In the genomic region with DNA sequence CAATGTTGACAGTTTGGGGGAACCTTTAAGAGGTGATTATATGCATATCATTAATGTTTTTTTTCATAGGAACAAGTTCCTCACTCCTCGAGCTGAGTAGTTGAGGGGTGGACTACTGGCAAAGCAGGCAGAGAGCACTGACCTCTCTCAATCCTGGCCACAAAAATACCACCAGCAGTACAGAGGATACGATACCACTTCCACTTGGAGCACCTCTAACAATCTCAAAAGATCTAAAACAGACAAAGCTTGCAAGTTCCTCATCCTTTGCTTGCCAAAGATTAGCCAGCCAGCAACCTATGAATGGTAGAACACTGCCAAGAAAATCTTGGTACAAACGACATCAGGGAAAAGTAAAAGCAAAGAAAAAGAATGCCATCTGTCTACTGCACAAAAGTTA, we compare ENCODE assay signal across 32 mouse cellular contexts. TPM values are rescaled to one million over a fixed set of nuclear protein-coding genes. Genes with fewer than 3 reads are reported as not detected.
DNase-seq lines count a peak whose midpoint lies in the region; ATAC-seq and TF ChIP-seq lines count a peak whose summit lies in the region.
"Had no signal": no experiment of that assay in that cellular context is flagged by ENCODE, and none has a peak within 500 bp of the region (broad histone marks: within the 10 kb centered on the region; RNA-seq: fewer than 3 reads in every experiment).

No protein-coding gene starts in this region.

- no peak for TF ChIP-seq CTCF in midbrain, postnatal 0 days (IDR thresholded peaks at IDR 0.05)
- TF ChIP-seq CTCF in brain, embryonic 14.5 days (IDR thresholded peaks at IDR 0.05; ENCODE audit: borderline replicate concordance, extremely low read depth, insufficient read depth, insufficient read length) = no peak

- WGBS in forebrain, embryonic 14.5 days = 57% methylated on average over 3 of the region's 3 CpGs
- 81% methylated on average over 3 of the region's 3 CpGs for WGBS in forebrain, embryonic 10.5 days
- 80% methylated on average over 3 of the region's 3 CpGs for WGBS in midbrain, embryonic 11.5 days
- WGBS in midbrain, postnatal 0 days = 71% methylated on average over 3 of the region's 3 CpGs
- 78% methylated on average over 3 of the region's 3 CpGs for WGBS in midbrain, embryonic 14.5 days

- no peak overlapping the region for H3K9ac ChIP-seq in forebrain, embryonic 14.5 days (ENCODE audit: low read length)
- H3K9ac ChIP-seq in midbrain, embryonic 11.5 days (ENCODE audit: low read length) = no peak overlapping the region
- H3K9ac ChIP-seq in midbrain, postnatal 0 days (replicated peaks; ENCODE audit: low read length, poor library complexity, severe bottlenecking) = no peak overlapping the region
- H3K9ac ChIP-seq in midbrain, embryonic 14.5 days (replicated peaks; ENCODE audit: low read length) = no peak overlapping the region
- H3K9ac ChIP-seq: forebrain, embryonic 13.5 days; intestine, embryonic 15.5 days; limb, embryonic 15.5 days; liver, embryonic 13.5 days; midbrain, embryonic 13.5 days; neural tube, embryonic 15.5 days had no signal

- H3K27ac ChIP-seq in forebrain, embryonic 14.5 days (ENCODE audit: low read depth, low read length) = no peak overlapping the region
- H3K27ac ChIP-seq in forebrain, embryonic 10.5 days = no peak overlapping the region
- H3K27ac ChIP-seq in midbrain, embryonic 11.5 days (ENCODE audit: low read depth, low read length) = no peak overlapping the region
- H3K27ac ChIP-seq in midbrain, postnatal 0 days (ENCODE audit: low read depth, low read length) = no peak overlapping the region
- H3K27ac ChIP-seq in midbrain, embryonic 14.5 days (replicated peaks; ENCODE audit: low read depth, low read length) = no peak overlapping the region
- H3K27ac ChIP-seq: forebrain, embryonic 13.5 days; hindbrain, embryonic 10.5 days; intestine, embryonic 15.5 days; kidney, postnatal 0 days; limb, embryonic 10.5 days; limb, embryonic 15.5 days; liver, embryonic 13.5 days; midbrain, embryonic 13.5 days; neural tube, embryonic 15.5 days had no signal

- no peaks in the 10 kb centered on the region for H3K4me1 ChIP-seq in forebrain, embryonic 14.5 days (ENCODE audit: control insufficient read depth, insufficient read depth, low read length)
- H3K4me1 ChIP-seq in forebrain, embryonic 10.5 days = no peaks in the 10 kb centered on the region
- H3K4me1 ChIP-seq in midbrain, embryonic 11.5 days (ENCODE audit: control insufficient read depth, insufficient read depth, low read length) = no peaks in the 10 kb centered on the region
- no peaks in the 10 kb centered on the region for H3K4me1 ChIP-seq in midbrain, postnatal 0 days (ENCODE audit: insufficient read depth, low read length)
- no peaks in the 10 kb centered on the region for H3K4me1 ChIP-seq in midbrain, embryonic 14.5 days (ENCODE audit: control insufficient read depth, insufficient read depth, low read length)
- H3K4me1 ChIP-seq: forebrain, embryonic 13.5 days; hindbrain, embryonic 10.5 days; intestine, embryonic 15.5 days; limb, embryonic 10.5 days; limb, embryonic 15.5 days; liver, embryonic 13.5 days; midbrain, embryonic 13.5 days; neural tube, embryonic 15.5 days had no signal

- ATAC-seq in forebrain, embryonic 14.5 days = no peak
- ATAC-seq in midbrain, embryonic 11.5 days (ENCODE audit: low FRiP score) = no peak
- no peak for ATAC-seq in midbrain, postnatal 0 days (ENCODE audit: low FRiP score)
- ATAC-seq in midbrain, embryonic 14.5 days (ENCODE audit: low FRiP score, low TSS enrichment) = no peak
- ATAC-seq: forebrain, embryonic 13.5 days; hindbrain, embryonic 16.5 days; intestine, embryonic 15.5 days; lung, postnatal 0 days; midbrain, embryonic 13.5 days had no signal

- no peaks in the 10 kb centered on the region for H3K9me3 ChIP-seq in forebrain, embryonic 14.5 days (replicated peaks; ENCODE audit: control insufficient read depth, low read length)
- no peaks in the 10 kb centered on the region for H3K9me3 ChIP-seq in forebrain, embryonic 10.5 days
- no peaks in the 10 kb centered on the region for H3K9me3 ChIP-seq in midbrain, embryonic 11.5 days (ENCODE audit: control insufficient read depth, low read length)
- no peaks in the 10 kb centered on the region for H3K9me3 ChIP-seq in midbrain, postnatal 0 days (ENCODE audit: low read length)
- no peaks in the 10 kb centered on the region for H3K9me3 ChIP-seq in midbrain, embryonic 14.5 days (ENCODE audit: control insufficient read depth, low read length)
- H3K9me3 ChIP-seq: forebrain, embryonic 13.5 days; hindbrain, embryonic 10.5 days; intestine, embryonic 15.5 days; limb, embryonic 10.5 days; limb, embryonic 15.5 days; liver, embryonic 13.5 days; megakaryocyte, embryonic 14.5 days; midbrain, embryonic 13.5 days; neural tube, embryonic 15.5 days had no signal

- H3K4me2 ChIP-seq in forebrain, embryonic 14.5 days (ENCODE audit: low read length) = no peak overlapping the region
- no peak overlapping the region for H3K4me2 ChIP-seq in midbrain, embryonic 11.5 days
- H3K4me2 ChIP-seq in midbrain, postnatal 0 days (ENCODE audit: low read depth, low read length, poor library complexity, severe bottlenecking) = no peak overlapping the region
- H3K4me2 ChIP-seq in midbrain, embryonic 14.5 days (ENCODE audit: low read length) = no peak overlapping the region
- H3K4me2 ChIP-seq: forebrain, embryonic 13.5 days; heart, embryonic 11.5 days; intestine, embryonic 15.5 days; limb, embryonic 15.5 days; liver, embryonic 13.5 days; midbrain, embryonic 13.5 days; neural tube, embryonic 15.5 days had no signal

- H3K4me3 ChIP-seq in forebrain, embryonic 14.5 days (ENCODE audit: low read depth, low read length) = no peak overlapping the region
- no peak overlapping the region for H3K4me3 ChIP-seq in forebrain, embryonic 10.5 days
- H3K4me3 ChIP-seq in midbrain, embryonic 11.5 days (ENCODE audit: low read depth, low read length) = no peak overlapping the region
- H3K4me3 ChIP-seq in midbrain, postnatal 0 days (ENCODE audit: low read depth, low read length) = no peak overlapping the region
- no peak overlapping the region for H3K4me3 ChIP-seq in midbrain, embryonic 14.5 days (replicated peaks; ENCODE audit: low read depth, low read length)
- H3K4me3 ChIP-seq: forebrain, embryonic 13.5 days; hindbrain, embryonic 10.5 days; intestine, embryonic 15.5 days; limb, embryonic 10.5 days; limb, embryonic 15.5 days; liver, embryonic 13.5 days; megakaryocyte, embryonic 14.5 days; midbrain, embryonic 13.5 days; neural tube, embryonic 15.5 days had no signal

- H3K36me3 ChIP-seq in forebrain, embryonic 14.5 days (ENCODE audit: control insufficient read depth, insufficient read depth, low read length) = peaks cover 56% of the 10 kb centered on the region
- H3K36me3 ChIP-seq in forebrain, embryonic 10.5 days (replicated peaks) = peaks cover 95% of the 10 kb centered on the region
- H3K36me3 ChIP-seq in midbrain, embryonic 11.5 days (ENCODE audit: control insufficient read depth, insufficient read depth, low read length) = peaks cover 9% of the 10 kb centered on the region; the same call in 1 of the 2 replicates
- H3K36me3 ChIP-seq in midbrain, postnatal 0 days (ENCODE audit: insufficient read depth, low read length) = peaks cover 23% of the 10 kb centered on the region
- peaks cover 65% of the 10 kb centered on the region for H3K36me3 ChIP-seq in midbrain, embryonic 14.5 days (ENCODE audit: control insufficient read depth, insufficient read depth, low read length)

- DNase-seq in forebrain, embryonic 14.5 days (ENCODE audit: low spot score) = peak; percentile 15
- no peak for DNase-seq in forebrain, embryonic 10.5 days (ENCODE audit: extremely low spot score, low spot score)
- peak; percentile 78 for DNase-seq in midbrain, embryonic 11.5 days (ENCODE audit: low spot score, missing footprints)
- no peak for DNase-seq in midbrain, postnatal 0 days (ENCODE audit: low spot score)
- peak; percentile 13 for DNase-seq in brain, embryonic 14.5 days (ENCODE audit: low read depth)
- peak; percentile 21 for DNase-seq in induced T-regulatory cell, adult 2 months (ENCODE audit: low read depth)
- no peak for DNase-seq in midbrain, embryonic 14.5 days
- DNase-seq in urinary bladder, postnatal 4 days (ENCODE audit: low spot score in 2 of 2) = no peak
- DNase-seq: adrenal gland, postnatal 25 days; cerebellum, adult 11 months; cerebellum, adult 9-11 months; kidney, adult 8-10 months; layer of hippocampus, postnatal 36 days; liver, embryonic 13.5 days; lung, adult 18-20 months; lung, postnatal 4 days; retina, postnatal 1 day; right cerebral cortex, postnatal 14 days; thymus, adult 18-20 months; thymus, postnatal 25 days had no signal

- no peaks in the 10 kb centered on the region for H3K27me3 ChIP-seq in forebrain, embryonic 14.5 days (replicated peaks; ENCODE audit: control insufficient read depth, insufficient read depth, low read length)
- H3K27me3 ChIP-seq in forebrain, embryonic 10.5 days (ENCODE audit: poor library complexity, severe bottlenecking) = no peaks in the 10 kb centered on the region
- no peaks in the 10 kb centered on the region for H3K27me3 ChIP-seq in midbrain, embryonic 11.5 days (ENCODE audit: control insufficient read depth, insufficient read depth, low read length)
- H3K27me3 ChIP-seq in midbrain, postnatal 0 days (ENCODE audit: insufficient read depth, low read length) = no peaks in the 10 kb centered on the region
- no peaks in the 10 kb centered on the region for H3K27me3 ChIP-seq in midbrain, embryonic 14.5 days (ENCODE audit: control insufficient read depth, insufficient read depth, low read length)
- H3K27me3 ChIP-seq: forebrain, embryonic 13.5 days; intestine, embryonic 15.5 days; limb, embryonic 15.5 days; liver, embryonic 13.5 days; megakaryocyte, embryonic 14.5 days; midbrain, embryonic 13.5 days; neural tube, embryonic 15.5 days had no signal

- TF ChIP-seq POLR2A in brain, embryonic 14.5 days (IDR thresholded peaks at IDR 0.05; ENCODE audit: borderline replicate concordance, extremely low read depth, insufficient read depth, insufficient read length, poor library complexity, severe bottlenecking) = no peak

RNA-seq across cellular contexts. Expression of gene Fkbp3, which starts 7.6 kb away (rescaled TPM):
- 443 and 466 TPM in 2 replicates for polyA plus RNA-seq in forebrain, embryonic 14.5 days (2014; fragmentation: Nextera tagmentation; extraction: Ambion mirVana)
- polyA plus RNA-seq in forebrain, embryonic 10.5 days (2016; fragmentation: Nextera tagmentation; extraction: Ambion mirVana) = 764 and 801 TPM in 2 replicates
- polyA plus RNA-seq in midbrain, embryonic 11.5 days (2014; fragmentation: Nextera tagmentation; extraction: Ambion mirVana) = 793 and 830 TPM in 2 replicates
- 164 and 285 TPM in 2 replicates for total RNA-seq in midbrain, postnatal 0 days (2014; rRNA removed)
- 443 and 445 TPM in 2 replicates for polyA plus RNA-seq in midbrain, postnatal 0 days (2015; fragmentation: Nextera tagmentation; extraction: Ambion mirVana)
- polyA plus RNA-seq in brain, embryonic 14.5 days (2012; rRNA removed) = 257 and 258 TPM in 2 replicates
- 396 and 403 TPM in 2 replicates for polyA plus RNA-seq in midbrain, embryonic 14.5 days (2014; fragmentation: Nextera tagmentation; extraction: Ambion mirVana)

RNA-seq across cellular contexts. Expression of gene Fancm, which starts 9.2 kb away (rescaled TPM):
- 6.6 and 9.7 TPM in 2 replicates for polyA plus RNA-seq in forebrain, embryonic 14.5 days (2014; fragmentation: Nextera tagmentation; extraction: Ambion mirVana)
- 13.4 and 14.9 TPM in 2 replicates for polyA plus RNA-seq in forebrain, embryonic 10.5 days (2016; fragmentation: Nextera tagmentation; extraction: Ambion mirVana)
- 9.5 and 11.3 TPM in 2 replicates for polyA plus RNA-seq in midbrain, embryonic 11.5 days (2014; fragmentation: Nextera tagmentation; extraction: Ambion mirVana)
- total RNA-seq in midbrain, postnatal 0 days (2014; rRNA removed) = 20.5 and 29.5 TPM in 2 replicates
- 6.5 and 7.9 TPM in 2 replicates for polyA plus RNA-seq in midbrain, postnatal 0 days (2015; fragmentation: Nextera tagmentation; extraction: Ambion mirVana)
- polyA plus RNA-seq in brain, embryonic 14.5 days (2012; rRNA removed) = 7.9 and 8.6 TPM in 2 replicates
- 8.3 and 8.6 TPM in 2 replicates for polyA plus RNA-seq in midbrain, embryonic 14.5 days (2014; fragmentation: Nextera tagmentation; extraction: Ambion mirVana)

RNA-seq across cellular contexts. Expression of gene Prpf39, which starts 30.1 kb away (rescaled TPM):
- polyA plus RNA-seq in forebrain, embryonic 14.5 days (2014; fragmentation: Nextera tagmentation; extraction: Ambion mirVana) = 38.4 and 49.4 TPM in 2 replicates
- 63.5 and 67.8 TPM in 2 replicates for polyA plus RNA-seq in forebrain, embryonic 10.5 days (2016; fragmentation: Nextera tagmentation; extraction: Ambion mirVana)
- 63.9 and 69.6 TPM in 2 replicates for polyA plus RNA-seq in midbrain, embryonic 11.5 days (2014; fragmentation: Nextera tagmentation; extraction: Ambion mirVana)
- total RNA-seq in midbrain, postnatal 0 days (2014; rRNA removed) = 38.3 and 52.2 TPM in 2 replicates
- polyA plus RNA-seq in midbrain, postnatal 0 days (2015; fragmentation: Nextera tagmentation; extraction: Ambion mirVana) = 32.6 and 40.7 TPM in 2 replicates
- polyA plus RNA-seq in brain, embryonic 14.5 days (2012; rRNA removed) = 37.6 and 42.2 TPM in 2 replicates
- polyA plus RNA-seq in midbrain, embryonic 14.5 days (2014; fragmentation: Nextera tagmentation; extraction: Ambion mirVana) = 57.4 and 61.2 TPM in 2 replicates

Comparison
In these comparisons a context has a peak if more than half of its experiments do, and no peak if none do; other contexts are left out.
1. DNase-seq: peak in forebrain, embryonic 14.5 days (single experiment), midbrain, embryonic 11.5 days (single experiment), brain, embryonic 14.5 days (single experiment) and induced T-regulatory cell, adult 2 months (single experiment); none in forebrain, embryonic 10.5 days (single experiment), midbrain, postnatal 0 days (single experiment), midbrain, embryonic 14.5 days (single experiment) and urinary bladder, postnatal 4 days (0 of 2).